Mouse (Mus musculus): ENCODE measurements at regions not wholly inside any gene's neighbourhood (a gene's known extent, or its start where the extent isn't known, plus 50 kb on each side); places are given as distances from the start of the nearest gene placed in this dataset.

DNA sequence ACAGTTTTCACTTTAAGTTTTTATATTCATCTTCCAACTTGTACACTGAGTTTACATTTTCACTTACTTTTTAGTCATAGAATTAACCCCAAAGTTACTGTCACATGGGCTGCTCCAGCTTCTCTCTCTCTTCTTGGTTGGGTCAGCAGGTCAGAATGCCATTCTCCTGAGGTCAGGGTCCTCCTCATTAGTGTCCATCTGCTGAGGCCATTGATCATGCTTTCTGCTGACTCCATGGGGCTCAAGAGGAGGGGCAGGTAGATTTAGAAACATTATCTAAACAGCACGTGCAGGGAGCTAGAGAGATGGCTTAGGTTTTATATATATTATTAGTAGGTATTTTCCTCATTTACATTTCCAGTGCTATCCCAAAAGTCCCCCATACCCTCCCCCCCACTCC is 503.7 kb upstream of the Tbc1d2b start:
- Histone ChIP-seq H3K27me3 (ENCODE audit: control insufficient read depth, insufficient read depth, insufficient read length) (no peaks in the 10 kb centered on the region), H3K36me3 (ENCODE audit: control insufficient read depth, insufficient read depth) (no peaks in the 10 kb centered on the region), H3K4me3 (ENCODE audit: insufficient read depth, poor library complexity, severe bottlenecking) (no peak overlapping the region), H3ac (ENCODE audit: control insufficient read depth, insufficient read length, low read depth) (no peak overlapping the region), H3K79me3 (ENCODE audit: low read depth) (no peaks in the 10 kb centered on the region), H3K79me2 (ENCODE audit: control insufficient read depth, insufficient read depth) (no peaks in the 10 kb centered on the region)
- no peak for TF ChIP-seq MYOG (IDR thresholded peaks at IDR 0.05; ENCODE audit: control insufficient read depth, extremely low read depth, insufficient read length)
- no peak for TF ChIP-seq MAX (IDR thresholded peaks at IDR 0.05)
- TF ChIP-seq FOSL1 (IDR thresholded peaks at IDR 0.05; ENCODE audit: insufficient read depth, low read length, poor library complexity, severe bottlenecking) = no peak
- no peak for TF ChIP-seq MYOD1 (IDR thresholded peaks at IDR 0.05; ENCODE audit: control insufficient read depth, insufficient read length, low read depth)
- no peak for TF ChIP-seq CEBPB (IDR thresholded peaks at IDR 0.05; ENCODE audit: low read depth)
- no peak for TF ChIP-seq USF1 (IDR thresholded peaks at IDR 0.05; ENCODE audit: low read depth)
- no peak for TF ChIP-seq CTCF (IDR thresholded peaks at IDR 0.05; ENCODE audit: control insufficient read depth, insufficient read depth, insufficient read length)

GRCm38 (mm10) chr9:90789545-90789944 is 518.9 kb upstream of the Tbc1d2b start:
- Histone ChIP-seq H3K27me3 (ENCODE audit: control insufficient read depth, insufficient read depth, insufficient read length) (no peaks in the 10 kb centered on the region), H3K36me3 (ENCODE audit: control insufficient read depth, insufficient read depth) (no peaks in the 10 kb centered on the region), H3ac (ENCODE audit: control insufficient read depth, insufficient read length, low read depth) (no peak overlapping the region), H3K79me3 (ENCODE audit: low read depth) (no peaks in the 10 kb centered on the region), H3K79me2 (ENCODE audit: control insufficient read depth, insufficient read depth) (no peaks in the 10 kb centered on the region), H3K4me3 (ENCODE audit: insufficient read depth, poor library complexity, severe bottlenecking) (no peak overlapping the region)
- TF ChIP-seq CTCF (IDR thresholded peaks at IDR 0.05; ENCODE audit: control insufficient read depth, insufficient read depth, insufficient read length) (no peak), MAX (IDR thresholded peaks at IDR 0.05) (no peak), USF1 (IDR thresholded peaks at IDR 0.05; ENCODE audit: low read depth) (no peak), CEBPB (IDR thresholded peaks at IDR 0.05; ENCODE audit: low read depth) (no peak), MYOG (IDR thresholded peaks at IDR 0.05; ENCODE audit: control insufficient read depth, extremely low read depth, insufficient read length) (no peak), MYOD1 (IDR thresholded peaks at IDR 0.05; ENCODE audit: control insufficient read depth, insufficient read length, low read depth) (no peak), FOSL1 (IDR thresholded peaks at IDR 0.05; ENCODE audit: insufficient read depth, low read length, poor library complexity, severe bottlenecking) (no peak)

DNA sequence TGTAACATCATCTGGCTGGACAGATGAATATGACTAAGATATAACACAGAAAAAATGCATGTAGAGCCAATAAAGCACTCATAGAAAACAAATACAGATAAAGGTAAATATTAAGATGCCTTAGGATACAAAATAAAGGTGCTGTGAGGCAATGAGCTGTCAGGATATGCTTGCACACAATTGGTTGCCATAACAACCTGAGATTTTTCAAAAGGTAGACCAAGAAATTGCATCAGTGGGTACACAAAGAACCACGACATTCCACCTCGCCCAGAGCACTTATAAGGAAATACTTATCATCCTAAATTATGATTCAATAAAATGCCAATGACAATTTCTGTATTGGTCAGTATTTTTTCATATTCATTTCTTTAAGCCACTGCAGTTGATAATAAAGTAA is 521.3 kb upstream of the Tbc1d2b start:
- Histone ChIP-seq H3K79me3 (ENCODE audit: low read depth) (no peaks in the 10 kb centered on the region), H3K36me3 (ENCODE audit: control insufficient read depth, insufficient read depth) (no peaks in the 10 kb centered on the region), H3ac (ENCODE audit: control insufficient read depth, insufficient read length, low read depth) (no peak overlapping the region), H3K27me3 (ENCODE audit: control insufficient read depth, insufficient read depth, insufficient read length) (no peaks in the 10 kb centered on the region), H3K4me3 (ENCODE audit: insufficient read depth, poor library complexity, severe bottlenecking) (no peak overlapping the region), H3K79me2 (ENCODE audit: control insufficient read depth, insufficient read depth) (no peaks in the 10 kb centered on the region)
- TF ChIP-seq CEBPB (IDR thresholded peaks at IDR 0.05; ENCODE audit: low read depth) = no peak
- no peak for TF ChIP-seq CTCF (IDR thresholded peaks at IDR 0.05; ENCODE audit: control insufficient read depth, insufficient read depth, insufficient read length)
- no peak for TF ChIP-seq MYOG (IDR thresholded peaks at IDR 0.05; ENCODE audit: control insufficient read depth, extremely low read depth, insufficient read length)

GRCm38 (mm10) chr9:90816844-90817243 is 545.4 kb upstream of the Zic4 start:
- Histone ChIP-seq H3K79me2 (ENCODE audit: control insufficient read depth, insufficient read depth) (no peaks in the 10 kb centered on the region), H3K4me3 (ENCODE audit: insufficient read depth, poor library complexity, severe bottlenecking) (no peak overlapping the region), H3K36me3 (ENCODE audit: control insufficient read depth, insufficient read depth) (no peaks in the 10 kb centered on the region), H3K79me3 (ENCODE audit: low read depth) (no peaks in the 10 kb centered on the region), H3K27me3 (ENCODE audit: control insufficient read depth, insufficient read depth, insufficient read length) (no peaks in the 10 kb centered on the region), H3ac (ENCODE audit: control insufficient read depth, insufficient read length, low read depth) (no peak overlapping the region)
- TF ChIP-seq CTCF (IDR thresholded peaks at IDR 0.05; ENCODE audit: control insufficient read depth, insufficient read depth, insufficient read length) (no peak), MYOD1 (IDR thresholded peaks at IDR 0.05; ENCODE audit: control insufficient read depth, insufficient read length, low read depth) (no peak), FOSL1 (IDR thresholded peaks at IDR 0.05; ENCODE audit: insufficient read depth, low read length, poor library complexity, severe bottlenecking) (no peak), MYOG (IDR thresholded peaks at IDR 0.05; ENCODE audit: control insufficient read depth, extremely low read depth, insufficient read length) (no peak), USF1 (IDR thresholded peaks at IDR 0.05; ENCODE audit: low read depth) (no peak), MAX (IDR thresholded peaks at IDR 0.05) (no peak), CEBPB (IDR thresholded peaks at IDR 0.05; ENCODE audit: low read depth) (no peak)

DNA sequence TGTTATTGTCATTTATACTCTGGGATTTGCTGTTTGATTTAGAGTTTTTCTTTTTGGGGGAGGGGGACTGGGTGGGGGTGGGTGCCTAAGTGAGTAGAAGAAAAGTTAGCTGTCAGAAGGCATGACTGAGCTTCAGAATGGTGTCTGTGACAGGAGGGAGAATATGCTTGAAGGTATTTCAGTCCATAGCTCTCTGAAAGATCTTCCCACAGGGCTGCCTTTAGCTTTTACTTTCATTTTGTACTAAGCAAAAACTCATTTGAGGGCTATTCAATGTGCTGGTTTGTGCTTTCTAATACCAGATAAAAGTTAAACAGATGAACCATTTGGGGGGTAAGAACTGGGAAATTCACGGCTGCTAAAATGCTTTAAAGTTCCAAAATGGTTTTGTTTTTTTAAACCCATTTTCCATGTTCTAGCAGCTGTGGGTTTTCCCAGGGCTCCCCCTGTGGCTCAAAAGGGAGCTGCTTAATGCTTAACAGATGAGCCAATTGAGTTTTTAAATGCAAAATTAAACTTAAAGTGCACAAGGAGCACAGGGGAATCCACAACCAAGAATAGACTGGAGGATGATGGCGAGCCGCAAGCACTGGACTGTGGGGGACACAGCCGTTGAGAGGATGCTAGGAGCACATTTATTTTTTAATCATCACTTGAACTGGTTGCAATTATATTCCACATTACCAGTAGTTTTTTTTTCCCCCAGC is 538.5 kb upstream of the Zic4 start:
- TF ChIP-seq MAX (IDR thresholded peaks at IDR 0.05) (no peak), MYOG (IDR thresholded peaks at IDR 0.05; ENCODE audit: control insufficient read depth, extremely low read depth, insufficient read length) (no peak), FOSL1 (IDR thresholded peaks at IDR 0.05; ENCODE audit: insufficient read depth, low read length, poor library complexity, severe bottlenecking) (no peak), CTCF (IDR thresholded peaks at IDR 0.05; ENCODE audit: control insufficient read depth, insufficient read depth, insufficient read length) (no peak), MYOD1 (IDR thresholded peaks at IDR 0.05; ENCODE audit: control insufficient read depth, insufficient read length, low read depth) (no peak), USF1 (IDR thresholded peaks at IDR 0.05; ENCODE audit: low read depth) (no peak), CEBPB (IDR thresholded peaks at IDR 0.05; ENCODE audit: low read depth) (no peak)
- H3ac ChIP-seq (ENCODE audit: control insufficient read depth, insufficient read length, low read depth) = no peak overlapping the region
- no peaks in the 10 kb centered on the region for H3K79me3 ChIP-seq (ENCODE audit: low read depth)

GRCm38 (mm10) chr9:90827474-90827873 is 534.7 kb upstream of the Zic4 start:
- Histone ChIP-seq H3K27me3 (ENCODE audit: control insufficient read depth, insufficient read depth, insufficient read length) (no peaks in the 10 kb centered on the region), H3K79me2 (ENCODE audit: control insufficient read depth, insufficient read depth) (no peaks in the 10 kb centered on the region), H3K36me3 (ENCODE audit: control insufficient read depth, insufficient read depth) (no peaks in the 10 kb centered on the region), H3ac (ENCODE audit: control insufficient read depth, insufficient read length, low read depth) (no peak overlapping the region), H3K4me3 (ENCODE audit: insufficient read depth, poor library complexity, severe bottlenecking) (no peak overlapping the region), H3K79me3 (ENCODE audit: low read depth) (no peaks in the 10 kb centered on the region)
- TF ChIP-seq MAX (IDR thresholded peaks at IDR 0.05) = no peak
- no peak for TF ChIP-seq MYOD1 (IDR thresholded peaks at IDR 0.05; ENCODE audit: control insufficient read depth, insufficient read length, low read depth)
- TF ChIP-seq MYOG (IDR thresholded peaks at IDR 0.05; ENCODE audit: control insufficient read depth, extremely low read depth, insufficient read length) = no peak
- no peak for TF ChIP-seq FOSL1 (IDR thresholded peaks at IDR 0.05; ENCODE audit: insufficient read depth, low read length, poor library complexity, severe bottlenecking)
- TF ChIP-seq CEBPB (IDR thresholded peaks at IDR 0.05; ENCODE audit: low read depth) = no peak
- no peak for TF ChIP-seq CTCF (IDR thresholded peaks at IDR 0.05; ENCODE audit: control insufficient read depth, insufficient read depth, insufficient read length)
- TF ChIP-seq USF1 (IDR thresholded peaks at IDR 0.05; ENCODE audit: low read depth) = no peak

More for the DNA sequence above, 538.5 kb upstream of the Zic4 start:
- no peaks in the 10 kb centered on the region for H3K27me3 ChIP-seq (ENCODE audit: control insufficient read depth, insufficient read depth, insufficient read length)
- no peak overlapping the region for H3K4me3 ChIP-seq (ENCODE audit: insufficient read depth, poor library complexity, severe bottlenecking)
- no peaks in the 10 kb centered on the region for H3K36me3 ChIP-seq (ENCODE audit: control insufficient read depth, insufficient read depth)
- H3K79me2 ChIP-seq (ENCODE audit: control insufficient read depth, insufficient read depth) = no peaks in the 10 kb centered on the region
